Mouse (Mus musculus) stomach, postnatal 0 days (tissue): ENCODE measurements around the gene Ffar4. TPM values are rescaled to one million over a fixed set of nuclear protein-coding genes. Genes with fewer than 3 reads are reported as not detected.
A peak's percentile ranks its signal among the peaks of the same experiment; 100 is the strongest.

Source experiments
- ATAC-seq: fragments of 200-750 bp; cut with Nextera tagmentation; 2 replicates; pipeline ENCODE4 v1.8.0; 2017; ENCODE audit not compliant: low FRiP score, low TSS enrichment
- DNase-seq: peaks from one replicate; pipeline ENCODE4 v3.0.0-alpha.2; 2016; ENCODE audit warnings: low spot score
- H3K27ac ChIP-seq: fragments of 300-500 bp; sonication (generic); replicated peaks from 2 replicates; pipeline ENCODE4 v1.5.1; 2014; ENCODE audit warnings: mild to moderate bottlenecking, control low read depth
- H3K27me3 ChIP-seq: fragments of 300-500 bp; sonication (generic); 2 replicates; pipeline ENCODE4 v1.6.1; 2014; ENCODE audit warnings: low read length; ENCODE audit not compliant: control insufficient read depth, insufficient read depth
- H3K36me3 ChIP-seq: fragments of 300-500 bp; sonication (generic); 2 replicates; pipeline ENCODE4 v1.6.1; 2014; ENCODE audit warnings: low read length, mixed read lengths; ENCODE audit not compliant: control insufficient read depth, insufficient read depth
- H3K4me1 ChIP-seq: fragments of 300-500 bp; sonication (generic); replicated peaks from 2 replicates; pipeline ENCODE4 v1.6.1; 2014; ENCODE audit warnings: antibody characterized with exemption; ENCODE audit not compliant: control insufficient read depth, insufficient read depth
- H3K4me2 ChIP-seq: fragments of 300-500 bp; sonication (generic); replicated peaks from 2 replicates; pipeline ENCODE4 v1.6.1; 2014; ENCODE audit warnings: low read depth, mild to moderate bottlenecking, control low read depth, moderate library complexity
- H3K4me3 ChIP-seq: fragments of 300-500 bp; sonication (generic); 2 replicates; pipeline ENCODE4 v1.5.1; 2014; ENCODE audit warnings: low read depth, low read length, control low read depth
- H3K9ac ChIP-seq: fragments of 300-500 bp; sonication (generic); 2 replicates; pipeline ENCODE4 v1.6.1; 2014; ENCODE audit warnings: mild to moderate bottlenecking, low read length, control low read depth, mixed read lengths
- H3K9me3 ChIP-seq: fragments of 300-500 bp; sonication (generic); 2 replicates; pipeline ENCODE4 v1.6.1; 2016; ENCODE audit warnings: low read length; ENCODE audit not compliant: control insufficient read depth
- CTCF ChIP-seq: IDR thresholded peaks from 2 replicates; pipeline ENCODE4 v1.5.1; 2016; ENCODE audit warnings: antibody characterized with exemption, low read depth, mild to moderate bottlenecking, moderate library complexity
- EP300 ChIP-seq: optimal IDR thresholded peaks from 2 replicates; pipeline ENCODE3; 2016; ENCODE audit warnings: antibody characterized with exemption
- WGBS: fragments of 180-500 bp; shearing (Covaris S2); extraction: QIAGEN DNeasy Blood & Tissue Kit; methylation state at CpG from one replicate; pipeline ENCODE4 v1.1.7; 2014; 5-methylcytosine and 5-hydroxymethylcytosine counted together
- polyA plus RNA-seq: library from polyadenylated mRNA; unstranded; fragments of >200 nt; fragmentation: Nextera tagmentation; extraction: Ambion mirVana; gene quantifications from 2 replicates; pipeline ENCODE4 v1.2.1, GENCODE M21; 2015

The Ffar4 gene
- polyA plus RNA-seq, 1 experiment from 2014 or later = 6.8 TPM

GRCm38 (mm10) chr19:38055798-38056197 is 41.1 kb upstream of the Ffar4 start:
- peak overlapping the region; percentile 91 for H3K4me2 ChIP-seq
- TF ChIP-seq EP300 (no peak), CTCF (no peak)
- ATAC-seq (no peak), DNase-seq (no peak)
- H3K4me3 ChIP-seq = peak overlapping the region; percentile 78
- no peaks in the 10 kb centered on the region for H3K4me1 ChIP-seq
- H3K27me3 ChIP-seq = no peaks in the 10 kb centered on the region
- no peaks in the 10 kb centered on the region for H3K36me3 ChIP-seq
- 7% methylated on average over 6 of the region's 6 CpGs for WGBS
- no peaks in the 10 kb centered on the region for H3K9me3 ChIP-seq
- no peak overlapping the region for H3K27ac ChIP-seq
- no peak overlapping the region for H3K9ac ChIP-seq

GRCm38 (mm10) chr19:38056276-38056675 is 40.6 kb upstream of the Ffar4 start:
- 38% methylated on average over 3 of the region's 3 CpGs for WGBS
- ATAC-seq = no peak
- Histone ChIP-seq H3K36me3 (no peaks in the 10 kb centered on the region), H3K27me3 (no peaks in the 10 kb centered on the region), H3K4me2 (peak overlapping the region; percentile 91; the same call in 1 of the 2 replicates), H3K9me3 (no peaks in the 10 kb centered on the region), H3K9ac (no peak overlapping the region), H3K4me3 (peak overlapping the region; percentile 78; the same call in 1 of the 2 replicates), H3K4me1 (no peaks in the 10 kb centered on the region), H3K27ac (no peak overlapping the region)
- DNase-seq = no peak
- TF ChIP-seq EP300 (no peak), CTCF (no peak)

GRCm38 (mm10) chr19:38056931-38057330 is 39.9 kb upstream of the Ffar4 start:
- ATAC-seq (no peak), DNase-seq (no peak)
- Histone ChIP-seq H3K9ac (no peak overlapping the region), H3K36me3 (no peaks in the 10 kb centered on the region), H3K4me3 (no peak overlapping the region), H3K9me3 (no peaks in the 10 kb centered on the region), H3K27me3 (no peaks in the 10 kb centered on the region), H3K27ac (no peak overlapping the region), H3K4me2 (no peak overlapping the region), H3K4me1 (no peaks in the 10 kb centered on the region)
- TF ChIP-seq CTCF (no peak), EP300 (no peak)
- 81% methylated on average over 8 of the region's 8 CpGs for WGBS

GRCm38 (mm10) chr19:38063201-38063600 is 33.7 kb upstream of the Ffar4 start:
- Histone ChIP-seq H3K4me1 (no peaks in the 10 kb centered on the region), H3K27me3 (no peaks in the 10 kb centered on the region), H3K36me3 (no peaks in the 10 kb centered on the region), H3K9me3 (no peaks in the 10 kb centered on the region), H3K27ac (no peak overlapping the region), H3K4me2 (no peak overlapping the region), H3K9ac (no peak overlapping the region), H3K4me3 (no peak overlapping the region)
- 87% methylated on average over 3 of the region's 3 CpGs for WGBS
- TF ChIP-seq CTCF (no peak), EP300 (no peak)
- DNase-seq = no peak
- no peak for ATAC-seq

DNA sequence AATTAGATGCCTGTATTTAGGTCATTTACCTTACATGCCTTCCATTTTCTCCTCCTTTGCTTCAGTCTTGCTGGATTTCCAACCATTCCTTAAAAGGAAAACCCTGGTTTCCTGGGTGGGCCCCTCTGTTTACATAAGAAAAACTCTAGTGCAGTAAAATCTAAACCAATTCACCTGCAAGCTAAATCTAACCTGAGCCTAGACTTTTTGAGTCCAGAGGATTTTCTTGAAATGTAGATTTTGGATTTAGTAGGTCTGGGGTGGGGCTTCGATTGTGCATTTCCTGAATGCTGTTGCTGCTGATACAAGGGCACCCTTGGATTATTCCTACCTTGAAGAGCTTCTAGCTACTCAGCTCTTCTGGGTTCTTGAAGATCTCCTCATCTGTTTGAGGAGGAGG is 32.8 kb upstream of the Ffar4 start:
- WGBS = 92% methylated on average over 1 of the region's 1 CpGs
- Histone ChIP-seq H3K9me3 (no peaks in the 10 kb centered on the region), H3K9ac (no peak overlapping the region), H3K36me3 (no peaks in the 10 kb centered on the region), H3K27me3 (no peaks in the 10 kb centered on the region), H3K4me2 (no peak overlapping the region), H3K4me3 (no peak overlapping the region), H3K4me1 (no peaks in the 10 kb centered on the region), H3K27ac (no peak overlapping the region)
- no peak for ATAC-seq
- TF ChIP-seq CTCF (no peak), EP300 (no peak)
- DNase-seq = no peak

- peaks cover 8% of the 10 kb centered on the region for H3K36me3 ChIP-seq
- H3K4me2 ChIP-seq = no peak overlapping the region
- no peaks in the 10 kb centered on the region for H3K9me3 ChIP-seq
- DNase-seq (no peak), ATAC-seq (no peak)
- WGBS = 92% methylated on average over 5 of the region's 5 CpGs
- no peak for TF ChIP-seq EP300
- no peak for TF ChIP-seq CTCF
- no peaks in the 10 kb centered on the region for H3K4me1 ChIP-seq
- H3K27me3 ChIP-seq = no peaks in the 10 kb centered on the region
- H3K9ac ChIP-seq = no peak overlapping the region
- H3K4me3 ChIP-seq = no peak overlapping the region
- H3K27ac ChIP-seq = no peak overlapping the region
These were observed 23.6 kb upstream of the Ffar4 start for GRCm38 (mm10) chr19:38073226-38073625.
